Mouse (Mus musculus) bone marrow, adult 2 months (tissue): ENCODE measurements around the gene Elmsan1.
"Not testable (repeated sequence)": the region's sequence is repeated elsewhere in the genome, so short reads cannot be mapped to it uniquely, and the experiment has no call there.

Source experiments
- CTCF ChIP-seq: fragments of 200-500 bp; IDR thresholded peaks from 2 replicates; pipeline ENCODE4 v1.5.1; 2011; ENCODE audit warnings: low read length, control low read depth; ENCODE audit not compliant: control insufficient read depth, insufficient read depth
- POLR2A ChIP-seq: fragments of 200-500 bp; IDR thresholded peaks from 2 replicates; pipeline ENCODE4 v1.6.1; 2011; ENCODE audit warnings: low read depth, mild to moderate bottlenecking, control low read depth, low read length, borderline replicate concordance; ENCODE audit not compliant: control insufficient read depth

- not testable (repeated sequence) for TF ChIP-seq CTCF
- TF ChIP-seq POLR2A, result 0 out of 2 replicates have a peak, but pooled peaks have one; percentile 15
Measured at GRCm38 (mm10) chr12:84100604-84101492, 117.8 kb downstream of the Elmsan1 start, which contains the start of gene Acot6.
